Mouse (Mus musculus): Measurements from ENCODE around the gene Irf4. TPM values are rescaled to one million over a fixed set of nuclear protein-coding genes. Genes with fewer than 3 reads are reported as not detected.

The Irf4 gene
- polyA plus RNA-seq, 1 experiment, result 2.9 TPM

GRCm38 (mm10) chr13:30809240-30809639 is 60.2 kb downstream of the Irf4 start:
- Histone ChIP-seq H3K4me1 (ENCODE audit: control insufficient read depth, insufficient read depth, low read length) (no peaks in the 10 kb centered on the region), H3K4me3 (replicated peaks; ENCODE audit: extremely low read depth, low read depth, low read length) (no peak overlapping the region)
- no peak for DNase-seq
- TF ChIP-seq CTCF (IDR thresholded peaks at IDR 0.05; ENCODE audit: insufficient read depth, low read length) (no peak), POLR2A (IDR thresholded peaks at IDR 0.05; ENCODE audit: borderline replicate concordance, extremely low read depth, low read depth, low read length) (no peak)
- WGBS, result 82% methylated on average over 7 of the region's 7 CpGs

GRCm38 (mm10) chr13:30813464-30813863 is 64.4 kb downstream of the Irf4 start:
- no peak for DNase-seq
- WGBS, result 77% methylated on average over 5 of the region's 5 CpGs
- Histone ChIP-seq H3K4me1 (ENCODE audit: control insufficient read depth, insufficient read depth, low read length) (no peaks in the 10 kb centered on the region), H3K4me3 (replicated peaks; ENCODE audit: extremely low read depth, low read depth, low read length) (no peak overlapping the region)
- TF ChIP-seq POLR2A (IDR thresholded peaks at IDR 0.05; ENCODE audit: borderline replicate concordance, extremely low read depth, low read depth, low read length), result no peak
- no peak for TF ChIP-seq CTCF (IDR thresholded peaks at IDR 0.05; ENCODE audit: insufficient read depth, low read length)

GRCm38 (mm10) chr13:30814256-30814655 is 65.2 kb downstream of the Irf4 start:
- Histone ChIP-seq H3K4me3 (replicated peaks; ENCODE audit: extremely low read depth, low read depth, low read length) (no peak overlapping the region), H3K4me1 (ENCODE audit: control insufficient read depth, insufficient read depth, low read length) (no peaks in the 10 kb centered on the region)
- TF ChIP-seq POLR2A (IDR thresholded peaks at IDR 0.05; ENCODE audit: borderline replicate concordance, extremely low read depth, low read depth, low read length) (no peak), CTCF (IDR thresholded peaks at IDR 0.05; ENCODE audit: insufficient read depth, low read length) (no peak)
- WGBS, result 73% methylated on average over 5 of the region's 5 CpGs
- no peak for DNase-seq

Other genes starting within 250 kb of the Irf4 start
- 93.1 and 111 TPM in 2 replicates for gene Uqcrfs1, start 203.9 kb upstream of the Irf4 start, polyA plus RNA-seq (2012; rRNA removed)
- gene Dusp22, start 89.2 kb upstream of the Irf4 start, polyA plus RNA-seq (2012; rRNA removed), result 14.8 and 23.7 TPM in 2 replicates
- gene Hus1b, start 198.5 kb downstream of the Irf4 start, polyA plus RNA-seq (2012; rRNA removed), result 0.09 and 0.22 TPM in 2 replicates
- gene Exoc2, start 224.9 kb downstream of the Irf4 start, polyA plus RNA-seq (2012; rRNA removed), result 9.8 and 12.4 TPM in 2 replicates
- not detected in 2 replicates for gene Gm5447, start 225.0 kb downstream of the Irf4 start, polyA plus RNA-seq (2012; rRNA removed)

Measured in lung, adult 2 months (tissue).